Mouse (Mus musculus) granulocyte monocyte progenitor cell, adult 5-6 weeks (primary cell): ENCODE data around the gene Arhgap45. TPM values are rescaled to one million over a fixed set of nuclear protein-coding genes. Genes with fewer than 3 reads are reported as not detected.

ENCODE experiments used
- ATAC-seq: replicated peaks from 2 replicates; pipeline ENCODE4 v1.8.0; 2016; ENCODE audit warnings: mild to moderate bottlenecking, moderate TSS enrichment, inconsistent platforms; ENCODE audit not compliant: poor library complexity, severe bottlenecking
- total RNA-seq, 2 experiments: library from RNA; stranded (forward) in 1 of 2; stranded (reverse) in 1 of 2; fragments of 200-712, 200-1000 nt in 1 of 2; fragments of >200 nt in 1 of 2; fragmentation: Nextera tagmentation in 1 of 2; gene quantifications; 2 replicates each; pipeline ENCODE4 v1.2.3; 2014 to 2017

Arhgap45 gene
- total RNA-seq, 2 experiments from 2014 or later: 109 to 120 TPM

DNA sequence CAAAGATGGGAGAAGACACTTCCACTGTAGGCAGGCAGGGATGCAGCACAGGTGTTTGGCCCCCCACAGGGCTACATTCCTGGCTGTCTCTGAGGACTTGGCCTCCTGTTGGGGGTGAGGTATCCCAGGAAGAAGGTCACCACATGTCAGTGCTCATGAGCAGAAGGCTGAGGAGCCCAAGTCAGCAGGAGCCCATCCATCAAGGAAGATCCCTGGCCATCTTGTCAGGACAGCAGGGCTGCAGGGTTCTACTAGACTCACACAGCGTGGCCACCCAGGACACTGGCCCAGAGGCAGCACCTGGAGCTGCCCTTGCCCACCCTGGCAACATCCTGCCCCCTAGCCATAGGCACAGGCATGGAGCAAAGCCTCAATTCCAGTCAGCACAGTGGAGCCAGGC lies 59.5 kb downstream of the Arhgap45 start:
- ATAC-seq: no peak

DNA sequence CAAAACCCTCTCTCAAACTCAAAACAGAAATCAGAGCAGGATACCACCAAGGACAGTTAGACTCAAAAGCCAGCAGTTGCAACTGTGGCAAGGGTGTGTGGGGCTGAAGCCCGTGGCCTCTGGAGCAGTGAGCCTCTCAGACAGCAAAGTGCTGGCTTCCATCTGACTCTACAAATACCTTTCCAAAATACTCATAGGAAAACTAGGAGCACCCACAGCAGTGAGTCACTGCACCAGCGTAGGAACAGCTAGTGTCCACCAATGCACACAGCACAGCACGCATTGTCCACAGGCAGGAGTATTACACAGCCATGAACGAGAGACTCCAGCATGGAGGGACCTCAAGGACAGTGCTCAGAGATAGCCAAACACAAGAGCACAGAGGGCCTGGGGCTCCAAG lies 59.9 kb downstream of the Arhgap45 start:
- no peak for ATAC-seq

DNA sequence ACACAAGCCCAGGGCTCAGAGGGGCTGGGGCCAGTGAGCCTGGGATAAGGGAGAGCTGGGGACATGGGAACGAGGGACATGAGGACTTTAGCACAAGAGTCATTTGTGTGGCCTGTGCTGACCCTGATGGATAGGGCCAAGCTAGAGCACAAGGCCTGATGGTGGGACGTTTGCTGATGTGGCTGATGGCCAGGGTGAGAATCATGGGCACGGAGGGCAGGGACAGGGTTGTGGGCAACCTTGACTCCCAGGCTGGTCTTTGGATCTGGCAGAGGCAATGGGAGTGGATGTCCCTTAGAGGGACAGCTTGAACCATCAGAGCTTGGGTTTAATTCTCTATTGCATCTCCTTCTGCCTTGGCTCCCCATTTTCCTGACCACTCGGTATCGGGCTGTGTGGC lies 60.9 kb downstream of the Arhgap45 start:
- ATAC-seq: no peak

- no peak for ATAC-seq
Observed at GRCm38 (mm10) chr10:80078366-80078765, 61.9 kb downstream of the Arhgap45 start.

- ATAC-seq: no peak
Observed at GRCm38 (mm10) chr10:80080396-80081070, 64.1 kb downstream of the Arhgap45 start.

Other genes with a start within 250 kb of the Arhgap45 start
Only the 30 nearest of the 34 such genes appear.
- gene Prss57, start 225.7 kb upstream of the Arhgap45 start, total RNA-seq (2014; fragmentation: Nextera tagmentation): 172 and 215 TPM in 2 replicates
- 77.4 and 86.7 TPM in 2 replicates for gene Prss57, start 225.7 kb upstream of the Arhgap45 start, total RNA-seq (2017)
- gene Palm, start 223.1 kb upstream of the Arhgap45 start, total RNA-seq (2014; fragmentation: Nextera tagmentation): 80.1 and 110 TPM in 2 replicates
- 35.6 and 48.6 TPM in 2 replicates for gene Palm, start 223.1 kb upstream of the Arhgap45 start, total RNA-seq (2017)
- 0.34 TPM in 1 of 2 replicates, not detected in the other for gene Misp, start 195.7 kb upstream of the Arhgap45 start, total RNA-seq (2014; fragmentation: Nextera tagmentation)
- gene Misp, start 195.7 kb upstream of the Arhgap45 start, total RNA-seq (2017): 0.82 TPM in 1 of 2 replicates, not detected in the other
- gene Ptbp1, start 162.2 kb upstream of the Arhgap45 start, total RNA-seq (2014; fragmentation: Nextera tagmentation): 497 and 526 TPM in 2 replicates
- gene Ptbp1, start 162.2 kb upstream of the Arhgap45 start, total RNA-seq (2017): 211 and 216 TPM in 2 replicates
- 2,258 and 3,780 TPM in 2 replicates for gene Prtn3, start 142.2 kb upstream of the Arhgap45 start, total RNA-seq (2014; fragmentation: Nextera tagmentation)
- gene Prtn3, start 142.2 kb upstream of the Arhgap45 start, total RNA-seq (2017): 1,097 and 1,536 TPM in 2 replicates
- gene Plppr3, start 142.0 kb upstream of the Arhgap45 start, total RNA-seq (2014; fragmentation: Nextera tagmentation): 72.1 and 111 TPM in 2 replicates
- 91.6 and 112 TPM in 2 replicates for gene Plppr3, start 142.0 kb upstream of the Arhgap45 start, total RNA-seq (2017)
- 5,751 and 6,009 TPM in 2 replicates for gene Elane, start 130.4 kb upstream of the Arhgap45 start, total RNA-seq (2014; fragmentation: Nextera tagmentation)
- 2,814 and 3,772 TPM in 2 replicates for gene Elane, start 130.4 kb upstream of the Arhgap45 start, total RNA-seq (2017)
- 1.6 and 4.5 TPM in 2 replicates for gene Cfd, start 125.8 kb upstream of the Arhgap45 start, total RNA-seq (2014; fragmentation: Nextera tagmentation)
- gene Cfd, start 125.8 kb upstream of the Arhgap45 start, total RNA-seq (2017): not detected in 2 replicates
- 14.1 and 20.3 TPM in 2 replicates for gene Med16, start 107.7 kb upstream of the Arhgap45 start, total RNA-seq (2014; fragmentation: Nextera tagmentation)
- 17.0 and 18.7 TPM in 2 replicates for gene Med16, start 107.7 kb upstream of the Arhgap45 start, total RNA-seq (2017)
- not detected in 2 replicates for gene Gm26602, start 105.8 kb upstream of the Arhgap45 start, total RNA-seq (2014; fragmentation: Nextera tagmentation)
- 0.98 TPM in 1 of 2 replicates, not detected in the other for gene Gm26602, start 105.8 kb upstream of the Arhgap45 start, total RNA-seq (2017)
- not detected in 2 replicates for gene Kiss1r, start 99.7 kb upstream of the Arhgap45 start, total RNA-seq (2014; fragmentation: Nextera tagmentation)
- 0.26 TPM in 1 of 2 replicates, not detected in the other for gene Kiss1r, start 99.7 kb upstream of the Arhgap45 start, total RNA-seq (2017)
- 62.9 and 64.6 TPM in 2 replicates for gene R3hdm4, start 95.4 kb upstream of the Arhgap45 start, total RNA-seq (2014; fragmentation: Nextera tagmentation)
- gene R3hdm4, start 95.4 kb upstream of the Arhgap45 start, total RNA-seq (2017): 39.1 and 40.4 TPM in 2 replicates
- gene Arid3a, start 89.6 kb upstream of the Arhgap45 start, total RNA-seq (2014; fragmentation: Nextera tagmentation): 21.2 and 22.5 TPM in 2 replicates
- 32.4 and 36.7 TPM in 2 replicates for gene Arid3a, start 89.6 kb upstream of the Arhgap45 start, total RNA-seq (2017)
- gene Wdr18, start 56.5 kb upstream of the Arhgap45 start, total RNA-seq (2014; fragmentation: Nextera tagmentation): 48.4 and 49.8 TPM in 2 replicates
- 24.6 and 28.2 TPM in 2 replicates for gene Wdr18, start 56.5 kb upstream of the Arhgap45 start, total RNA-seq (2017)
- gene Grin3b, start 45.9 kb upstream of the Arhgap45 start, total RNA-seq (2014; fragmentation: Nextera tagmentation): not detected in 2 replicates
- gene Grin3b, start 45.9 kb upstream of the Arhgap45 start, total RNA-seq (2017): not detected in 2 replicates
- gene Tmem259, start 32.3 kb upstream of the Arhgap45 start, total RNA-seq (2014; fragmentation: Nextera tagmentation): 38.2 and 63.0 TPM in 2 replicates
- gene Tmem259, start 32.3 kb upstream of the Arhgap45 start, total RNA-seq (2017): 43.2 and 54.7 TPM in 2 replicates
- 50.6 and 57.5 TPM in 2 replicates for gene Cnn2, start 28.1 kb upstream of the Arhgap45 start, total RNA-seq (2014; fragmentation: Nextera tagmentation)
- gene Cnn2, start 28.1 kb upstream of the Arhgap45 start, total RNA-seq (2017): 72.7 and 89.8 TPM in 2 replicates
- gene Abca7, start 20.2 kb upstream of the Arhgap45 start, total RNA-seq (2014; fragmentation: Nextera tagmentation): 23.0 and 28.8 TPM in 2 replicates
- gene Abca7, start 20.2 kb upstream of the Arhgap45 start, total RNA-seq (2017): 14.7 and 16.0 TPM in 2 replicates
- 96.6 and 105 TPM in 2 replicates for gene Polr2e, start 23.1 kb downstream of the Arhgap45 start, total RNA-seq (2014; fragmentation: Nextera tagmentation)
- gene Polr2e, start 23.1 kb downstream of the Arhgap45 start, total RNA-seq (2017): 79.7 and 86.7 TPM in 2 replicates
- 278 and 280 TPM in 2 replicates for gene Gpx4, start 30.5 kb downstream of the Arhgap45 start, total RNA-seq (2014; fragmentation: Nextera tagmentation)
- 397 and 420 TPM in 2 replicates for gene Gpx4, start 30.5 kb downstream of the Arhgap45 start, total RNA-seq (2017)
- gene Sbno2, start 88.9 kb downstream of the Arhgap45 start, total RNA-seq (2014; fragmentation: Nextera tagmentation): 42.4 and 43.6 TPM in 2 replicates
- gene Sbno2, start 88.9 kb downstream of the Arhgap45 start, total RNA-seq (2017): 18.0 and 24.5 TPM in 2 replicates
- gene Stk11, start 99.2 kb downstream of the Arhgap45 start, total RNA-seq (2014; fragmentation: Nextera tagmentation): 94.5 and 150 TPM in 2 replicates
- gene Stk11, start 99.2 kb downstream of the Arhgap45 start, total RNA-seq (2017): 121 and 132 TPM in 2 replicates
- 193 and 253 TPM in 2 replicates for gene Atp5d, start 122.0 kb downstream of the Arhgap45 start, total RNA-seq (2014; fragmentation: Nextera tagmentation)
- gene Atp5d, start 122.0 kb downstream of the Arhgap45 start, total RNA-seq (2017): 47.4 and 49.6 TPM in 2 replicates
- gene Cbarp, start 124.2 kb downstream of the Arhgap45 start, total RNA-seq (2014; fragmentation: Nextera tagmentation): 0.73 and 5.3 TPM in 2 replicates
- 0.36 TPM in 1 of 2 replicates, not detected in the other for gene Cbarp, start 124.2 kb downstream of the Arhgap45 start, total RNA-seq (2017)
- gene Midn, start 131.6 kb downstream of the Arhgap45 start, total RNA-seq (2014; fragmentation: Nextera tagmentation): 26.7 and 36.8 TPM in 2 replicates
- gene Midn, start 131.6 kb downstream of the Arhgap45 start, total RNA-seq (2017): 10.0 and 17.4 TPM in 2 replicates
- 25.3 and 70.7 TPM in 2 replicates for gene Cirbp, start 149.3 kb downstream of the Arhgap45 start, total RNA-seq (2014; fragmentation: Nextera tagmentation)
- gene Cirbp, start 149.3 kb downstream of the Arhgap45 start, total RNA-seq (2017): 36.8 and 40.7 TPM in 2 replicates
- gene 1600002K03Rik, start 156.3 kb downstream of the Arhgap45 start, total RNA-seq (2014; fragmentation: Nextera tagmentation): 17.2 and 43.4 TPM in 2 replicates
- 11.2 and 11.5 TPM in 2 replicates for gene 1600002K03Rik, start 156.3 kb downstream of the Arhgap45 start, total RNA-seq (2017)
- gene Efna2, start 162.8 kb downstream of the Arhgap45 start, total RNA-seq (2014; fragmentation: Nextera tagmentation): not detected in 2 replicates
- 0.05 TPM in 1 of 2 replicates, not detected in the other for gene Efna2, start 162.8 kb downstream of the Arhgap45 start, total RNA-seq (2017)
- gene Mum1, start 209.8 kb downstream of the Arhgap45 start, total RNA-seq (2014; fragmentation: Nextera tagmentation): 52.6 and 53.1 TPM in 2 replicates
- 30.6 and 31.0 TPM in 2 replicates for gene Mum1, start 209.8 kb downstream of the Arhgap45 start, total RNA-seq (2017)
- 109 and 191 TPM in 2 replicates for gene Ndufs7, start 232.5 kb downstream of the Arhgap45 start, total RNA-seq (2014; fragmentation: Nextera tagmentation)
- 97.9 and 124 TPM in 2 replicates for gene Ndufs7, start 232.5 kb downstream of the Arhgap45 start, total RNA-seq (2017)